Mouse (Mus musculus): Measurements from ENCODE around the gene Cx3cl1.

The Cx3cl1 gene

GRCm38 (mm10) chr8:94771941-94772670 is at the start of gene Cx3cl1:
Gene Cx3cl1, plus strand, starts transcription at chr8:94772009.
- peak; percentile 90 for DNase-seq

- DNase-seq = no peak
These were observed 45.8 kb upstream of the Cx3cl1 start for GRCm38 (mm10) chr8:94725998-94726397.

- DNase-seq = no peak
These were observed 42.5 kb upstream of the Cx3cl1 start for GRCm38 (mm10) chr8:94729301-94729700.

- no peak for DNase-seq
These were observed 37.9 kb upstream of the Cx3cl1 start for GRCm38 (mm10) chr8:94733821-94734465.

GRCm38 (mm10) chr8:94734735-94735350 is 37.0 kb upstream of the Cx3cl1 start:
- DNase-seq = no peak

- DNase-seq = no peak
These were observed 36.2 kb upstream of the Cx3cl1 start for GRCm38 (mm10) chr8:94735426-94736094.

GRCm38 (mm10) chr8:94739829-94740228 is 32.0 kb upstream of the Cx3cl1 start:
- DNase-seq = no peak

GRCm38 (mm10) chr8:94740591-94740990 is 31.2 kb upstream of the Cx3cl1 start:
- no peak for DNase-seq

- no peak for DNase-seq
These were observed 30.1 kb upstream of the Cx3cl1 start for GRCm38 (mm10) chr8:94741726-94742125.

GRCm38 (mm10) chr8:94744484-94744883 is 27.3 kb upstream of the Cx3cl1 start:
- DNase-seq = no peak

- DNase-seq = no peak
These were observed 26.8 kb upstream of the Cx3cl1 start for GRCm38 (mm10) chr8:94744972-94745371.

- no peak for DNase-seq
These were observed 26.2 kb upstream of the Cx3cl1 start, which contains the start of gene Ccl22 for GRCm38 (mm10) chr8:94745476-94746184. Gene Ccl22, plus strand, starts transcription at chr8:94745590.

- no peak for DNase-seq
These were observed 25.0 kb upstream of the Cx3cl1 start for GRCm38 (mm10) chr8:94746832-94747231.

- DNase-seq = no peak
These were observed 23.4 kb upstream of the Cx3cl1 start for GRCm38 (mm10) chr8:94748363-94748762.

- no peak for DNase-seq
These were observed 21.9 kb upstream of the Cx3cl1 start for GRCm38 (mm10) chr8:94749942-94750341.

GRCm38 (mm10) chr8:94751023-94751849 is 20.6 kb upstream of the Cx3cl1 start:
- DNase-seq = no peak

- DNase-seq = no peak
These were observed 17.8 kb upstream of the Cx3cl1 start for GRCm38 (mm10) chr8:94754006-94754405.

- no peak for DNase-seq
These were observed 17.3 kb upstream of the Cx3cl1 start for GRCm38 (mm10) chr8:94754486-94754885.

- DNase-seq = no peak
These were observed 4.8 kb upstream of the Cx3cl1 start for GRCm38 (mm10) chr8:94767035-94767434.

- DNase-seq = no peak
These were observed 864 bp upstream of the Cx3cl1 start for GRCm38 (mm10) chr8:94770945-94771344.

- DNase-seq = no peak
These were observed 1.2 kb downstream of the Cx3cl1 start for GRCm38 (mm10) chr8:94773048-94773447.

- peak; percentile 25 for DNase-seq
These were observed 1.9 kb downstream of the Cx3cl1 start for GRCm38 (mm10) chr8:94773700-94774171.
